Mouse (Mus musculus) neural tube, embryonic 12.5 days (tissue): ENCODE measurements around the gene Lta. TPM values are rescaled to one million over a fixed set of nuclear protein-coding genes. Genes with fewer than 3 reads are reported as not detected.

ENCODE experiments used
- ATAC-seq: fragments of 200-750 bp; cut with Nextera tagmentation; 2 replicates; pipeline ENCODE4 v1.8.0; 2017; ENCODE audit warnings: low read depth, mild to moderate bottlenecking, moderate TSS enrichment, moderate library complexity; ENCODE audit not compliant: low FRiP score
- H3K27ac ChIP-seq: fragments of 300-500 bp; sonication (generic); 2 replicates; pipeline ENCODE4 v1.5.1; 2016
- H3K27me3 ChIP-seq: fragments of 300-500 bp; sonication (generic); replicated peaks from 2 replicates; pipeline ENCODE4 v1.6.1; 2016; ENCODE audit warnings: mild to moderate bottlenecking
- H3K36me3 ChIP-seq: fragments of 300-500 bp; sonication (generic); 2 replicates; pipeline ENCODE4 v1.6.1; 2016; ENCODE audit warnings: mild to moderate bottlenecking
- H3K4me1 ChIP-seq: fragments of 300-500 bp; sonication (generic); 2 replicates; pipeline ENCODE4 v1.6.1; 2016
- H3K4me2 ChIP-seq: fragments of 300-500 bp; sonication (generic); replicated peaks from 2 replicates; pipeline ENCODE4 v1.6.1; 2016; ENCODE audit warnings: mild to moderate bottlenecking
- H3K4me3 ChIP-seq: fragments of 300-500 bp; sonication (generic); 2 replicates; pipeline ENCODE4 v1.5.1; 2016
- H3K9ac ChIP-seq: fragments of 300-500 bp; sonication (generic); 2 replicates; pipeline ENCODE4 v1.6.1; 2016; ENCODE audit warnings: mild to moderate bottlenecking
- H3K9me3 ChIP-seq: fragments of 300-500 bp; sonication (generic); 2 replicates; pipeline ENCODE4 v1.6.1; 2016; ENCODE audit warnings: mild to moderate bottlenecking
- WGBS: fragments of 180-500 bp; shearing (Covaris S2); methylation state at CpG from one replicate; pipeline ENCODE4 v1.1.7; 2016; 5-methylcytosine and 5-hydroxymethylcytosine counted together
- polyA plus RNA-seq: library from polyadenylated mRNA; unstranded; fragments of >200 nt; fragmentation: Nextera tagmentation; extraction: Ambion mirVana; gene quantifications from 2 replicates; pipeline ENCODE4 v1.2.1, GENCODE M21; 2016

Gene Lta
- polyA plus RNA-seq, 1 experiment from 2014 or later = not detected

DNA sequence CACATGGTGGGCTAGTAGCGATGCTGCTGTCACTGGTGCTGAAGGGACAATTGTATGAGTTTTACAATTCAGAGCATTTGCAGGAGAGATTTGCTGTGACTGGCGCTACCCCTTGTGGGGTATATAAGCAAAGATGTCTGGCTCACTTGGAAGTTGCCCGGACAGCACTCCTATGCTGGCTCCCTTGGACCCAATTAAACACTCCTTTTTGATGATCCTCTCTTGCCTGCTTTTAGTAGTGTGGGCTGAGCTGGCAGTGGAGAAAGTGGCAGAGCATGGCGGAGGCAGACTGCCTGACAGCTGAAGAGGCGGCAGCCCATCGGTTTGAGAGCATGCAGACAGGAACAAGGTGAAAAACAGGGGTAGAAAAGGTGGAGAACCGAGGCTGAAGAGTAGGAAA is 37.4 kb downstream of the Lta start:
- WGBS = 88% methylated on average over 7 of the region's 7 CpGs
- Histone ChIP-seq H3K36me3 (no peaks in the 10 kb centered on the region), H3K4me2 (no peak overlapping the region), H3K27ac (no peak overlapping the region), H3K9ac (no peak overlapping the region), H3K4me3 (no peak overlapping the region), H3K4me1 (peaks cover 16% of the 10 kb centered on the region), H3K27me3 (no peaks in the 10 kb centered on the region), H3K9me3 (no peaks in the 10 kb centered on the region)
- no peak for ATAC-seq

DNA sequence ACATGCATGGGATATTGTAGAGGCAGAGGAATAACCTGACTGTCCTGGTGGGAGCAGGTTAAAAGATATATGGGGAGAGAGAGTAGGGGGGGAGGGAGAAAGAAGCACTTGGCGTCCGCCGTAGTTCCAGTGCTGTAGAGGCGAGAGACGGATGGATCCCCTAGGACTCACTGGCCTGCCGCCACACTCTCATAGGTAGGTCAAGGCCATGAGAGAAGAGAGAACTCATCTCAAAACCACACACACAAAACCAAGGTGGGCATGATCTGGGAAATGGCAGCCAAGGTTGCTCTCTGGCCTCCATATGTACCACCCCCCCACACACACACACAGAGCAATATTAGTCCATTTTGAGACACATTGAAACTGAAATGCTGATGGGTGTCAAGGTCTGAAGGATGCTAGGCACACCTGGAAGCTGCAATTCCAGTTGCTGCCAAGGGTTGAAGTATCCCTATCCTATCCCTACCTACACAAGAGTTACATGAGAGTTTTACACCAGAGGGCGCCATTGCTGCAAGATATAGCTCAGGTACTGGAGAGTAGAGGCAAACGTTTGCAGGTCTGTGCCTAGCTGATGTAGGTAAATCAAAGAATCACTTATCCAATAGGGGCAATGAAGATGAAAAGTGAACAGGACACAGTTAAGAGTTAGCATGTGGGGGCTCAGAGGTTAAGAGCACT is 38.7 kb downstream of the Lta start:
- peaks cover 6% of the 10 kb centered on the region for H3K36me3 ChIP-seq
- H3K4me2 ChIP-seq = peak overlapping the region; percentile 92
- H3K27me3 ChIP-seq = no peaks in the 10 kb centered on the region
- no peak for ATAC-seq
- no peak overlapping the region for H3K4me3 ChIP-seq
- no peak overlapping the region for H3K27ac ChIP-seq
- peaks cover 29% of the 10 kb centered on the region for H3K4me1 ChIP-seq
- no peaks in the 10 kb centered on the region for H3K9me3 ChIP-seq
- H3K9ac ChIP-seq = no peak overlapping the region; the same call in 1 of the 2 replicates
- 64% methylated on average over 8 of the region's 8 CpGs for WGBS

DNA sequence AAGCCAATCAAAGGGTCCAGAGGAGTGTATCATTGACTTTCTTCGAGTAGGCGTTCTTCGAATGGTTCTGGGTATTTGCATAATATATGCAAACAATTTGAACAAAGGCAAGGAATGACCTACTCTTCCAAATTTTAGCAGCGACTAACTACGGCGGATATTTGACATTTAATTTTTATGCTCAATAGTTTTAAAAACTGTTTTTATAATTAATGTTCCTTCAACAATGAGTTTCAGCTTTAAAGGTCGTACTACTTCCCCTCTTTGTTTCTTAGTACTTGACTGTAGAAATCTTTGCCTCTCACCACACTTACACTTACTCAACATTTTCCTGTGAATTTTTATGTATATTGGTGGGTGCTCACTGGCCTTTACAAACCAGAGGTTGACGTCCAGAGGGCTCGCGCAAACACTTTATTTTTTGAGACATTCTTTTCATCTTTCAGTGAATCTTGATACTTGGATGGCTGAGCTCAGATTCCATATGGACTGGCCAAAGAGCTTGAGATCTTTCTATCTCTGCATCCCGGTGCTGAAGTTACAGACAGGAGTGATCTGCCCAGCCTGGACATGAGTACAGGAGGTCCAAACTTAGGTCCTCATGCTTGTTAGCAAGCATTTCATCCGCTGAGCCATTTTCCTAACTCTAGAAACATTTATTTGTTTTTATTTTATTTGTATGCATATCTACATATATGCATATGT is 39.5 kb downstream of the Lta start:
- Histone ChIP-seq H3K4me1 (peaks cover 30% of the 10 kb centered on the region), H3K27ac (peak overlapping the region; percentile 85), H3K4me3 (peak overlapping the region; percentile 99), H3K36me3 (peaks cover 15% of the 10 kb centered on the region), H3K4me2 (peak overlapping the region; percentile 92), H3K9ac (peak overlapping the region; percentile 52), H3K27me3 (no peaks in the 10 kb centered on the region), H3K9me3 (no peaks in the 10 kb centered on the region)
- ATAC-seq = peak; percentile 89
- WGBS = 23% methylated on average over 12 of the region's 12 CpGs

- peak within 1 kb of the TSS; percentile 100 for H3K9ac ChIP-seq
- no peaks in the 10 kb centered on the region for H3K9me3 ChIP-seq
- peak within 1 kb of the TSS; percentile 92 for H3K4me2 ChIP-seq
- H3K4me3 ChIP-seq = peak within 1 kb of the TSS; percentile 99
- no peaks in the 10 kb centered on the region for H3K27me3 ChIP-seq
- peaks cover 30% of the 10 kb centered on the region for H3K4me1 ChIP-seq
- peak within 1 kb of the TSS; percentile 89 for H3K27ac ChIP-seq
- peak; percentile 94 for ATAC-seq
- H3K36me3 ChIP-seq = peaks cover 23% of the 10 kb centered on the region
- under 1% methylated on average over 75 of the region's 89 CpGs for WGBS
Measured at GRCm38 (mm10) chr17:35164568-35165450, 40.3 kb downstream of the Lta start, which contains the start of gene Prrc2a. TSS of gene Prrc2a (minus strand) at chr17:35164897.

DNA sequence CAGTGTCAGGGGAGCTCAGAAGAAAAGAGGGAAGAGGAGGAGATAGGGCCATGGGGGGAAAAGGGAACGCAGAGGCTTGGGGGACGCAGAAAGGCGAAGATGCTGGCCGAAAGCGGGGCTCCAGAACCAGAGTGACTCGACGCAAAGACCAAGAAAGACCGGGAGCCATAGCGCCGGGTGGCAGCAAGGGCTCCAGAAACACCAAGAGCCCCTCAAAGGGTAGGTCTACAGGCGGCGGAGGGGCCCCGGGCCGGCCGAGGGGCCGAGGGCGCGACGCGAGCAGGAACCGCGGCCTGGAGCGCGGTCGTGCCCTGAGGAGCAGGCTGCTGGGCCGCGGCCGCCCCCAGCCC is 41.0 kb downstream of the Lta start:
- H3K27ac ChIP-seq = peak overlapping the region; percentile 89
- H3K4me2 ChIP-seq = peak overlapping the region; percentile 92
- no peaks in the 10 kb centered on the region for H3K9me3 ChIP-seq
- H3K9ac ChIP-seq = peak overlapping the region; percentile 100
- 0% methylated on average over 26 of the region's 28 CpGs for WGBS
- ATAC-seq = no peak
- peaks cover 29% of the 10 kb centered on the region for H3K36me3 ChIP-seq
- H3K4me3 ChIP-seq = peak overlapping the region; percentile 99
- H3K27me3 ChIP-seq = no peaks in the 10 kb centered on the region
- H3K4me1 ChIP-seq = peaks cover 30% of the 10 kb centered on the region

DNA sequence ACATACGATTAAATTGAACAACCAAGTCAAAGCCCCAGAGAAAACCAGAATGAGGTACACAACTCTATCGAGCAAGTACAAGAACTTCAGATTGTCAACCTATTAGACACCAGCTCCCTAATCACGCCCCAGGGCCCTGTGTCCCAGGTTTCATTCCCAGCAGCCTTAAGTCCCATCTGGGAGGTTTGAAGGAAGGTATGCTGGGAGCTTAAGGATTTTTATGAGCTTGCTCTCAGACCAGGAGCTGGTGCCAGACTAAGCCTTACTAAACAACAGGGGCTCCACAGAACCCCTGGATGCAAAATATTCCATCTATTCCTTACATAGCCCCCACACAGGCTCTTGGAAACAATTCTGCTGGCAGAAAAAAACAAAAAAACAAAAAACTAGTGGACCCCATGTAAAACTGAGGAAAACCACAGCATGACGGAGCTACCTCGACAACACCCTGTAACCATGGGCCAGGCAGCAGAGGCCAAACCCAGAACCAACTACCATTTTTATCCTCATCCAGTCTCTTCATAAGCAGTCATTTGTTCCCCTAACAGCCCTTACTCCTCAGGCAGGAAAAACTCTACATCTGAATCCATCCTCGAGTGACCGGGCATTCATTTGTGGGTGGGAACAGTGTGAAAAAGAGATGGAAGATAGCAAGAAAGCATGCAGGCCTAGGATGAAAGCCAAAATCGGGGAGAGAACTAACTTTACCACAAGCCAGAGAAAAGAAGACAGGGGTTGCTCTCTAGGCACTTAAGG is 41.6 kb downstream of the Lta start:
- Histone ChIP-seq H3K4me3 (peak overlapping the region; percentile 99), H3K4me2 (peak overlapping the region; percentile 92), H3K4me1 (peaks cover 30% of the 10 kb centered on the region), H3K9me3 (no peaks in the 10 kb centered on the region), H3K27ac (no peak overlapping the region; the same call in 1 of the 2 replicates), H3K36me3 (peaks cover 36% of the 10 kb centered on the region), H3K9ac (peak overlapping the region; percentile 100), H3K27me3 (no peaks in the 10 kb centered on the region)
- WGBS = 24% methylated on average over 8 of the region's 8 CpGs
- no peak for ATAC-seq

- ATAC-seq = no peak
- Histone ChIP-seq H3K4me2 (peak overlapping the region; percentile 92), H3K9ac (peak overlapping the region; percentile 100), H3K4me3 (peak overlapping the region; percentile 99), H3K27ac (no peak overlapping the region), H3K4me1 (peaks cover 30% of the 10 kb centered on the region), H3K27me3 (no peaks in the 10 kb centered on the region), H3K36me3 (peaks cover 44% of the 10 kb centered on the region), H3K9me3 (no peaks in the 10 kb centered on the region)
- 69% methylated on average over 12 of the region's 12 CpGs for WGBS
Measured at GRCm38 (mm10) chr17:35162730-35163129, 42.4 kb downstream of the Lta start.

- H3K4me2 ChIP-seq = peak overlapping the region; percentile 92
- ATAC-seq = no peak
- no peaks in the 10 kb centered on the region for H3K9me3 ChIP-seq
- H3K27ac ChIP-seq = no peak overlapping the region
- peak overlapping the region; percentile 100; the same call in 1 of the 2 replicates for H3K9ac ChIP-seq
- H3K36me3 ChIP-seq = peaks cover 50% of the 10 kb centered on the region
- 84% methylated on average over 14 of the region's 14 CpGs for WGBS
- peaks cover 30% of the 10 kb centered on the region for H3K4me1 ChIP-seq
- no peaks in the 10 kb centered on the region for H3K27me3 ChIP-seq
- peak overlapping the region; percentile 99 for H3K4me3 ChIP-seq
Measured at GRCm38 (mm10) chr17:35162121-35162520, 43.0 kb downstream of the Lta start.

GRCm38 (mm10) chr17:35161421-35161820 is 43.7 kb downstream of the Lta start:
- peaks cover 57% of the 10 kb centered on the region for H3K36me3 ChIP-seq
- no peaks in the 10 kb centered on the region for H3K27me3 ChIP-seq
- peaks cover 29% of the 10 kb centered on the region for H3K4me1 ChIP-seq
- no peak overlapping the region for H3K27ac ChIP-seq
- H3K9ac ChIP-seq = 0 out of 2 replicates have a peak overlapping the region, but pooled peaks have one; percentile 100
- 83% methylated on average over 11 of the region's 11 CpGs for WGBS
- no peak for ATAC-seq
- no peak overlapping the region for H3K4me3 ChIP-seq
- H3K4me2 ChIP-seq = peak overlapping the region; percentile 92; the same call in 1 of the 2 replicates
- no peaks in the 10 kb centered on the region for H3K9me3 ChIP-seq

DNA sequence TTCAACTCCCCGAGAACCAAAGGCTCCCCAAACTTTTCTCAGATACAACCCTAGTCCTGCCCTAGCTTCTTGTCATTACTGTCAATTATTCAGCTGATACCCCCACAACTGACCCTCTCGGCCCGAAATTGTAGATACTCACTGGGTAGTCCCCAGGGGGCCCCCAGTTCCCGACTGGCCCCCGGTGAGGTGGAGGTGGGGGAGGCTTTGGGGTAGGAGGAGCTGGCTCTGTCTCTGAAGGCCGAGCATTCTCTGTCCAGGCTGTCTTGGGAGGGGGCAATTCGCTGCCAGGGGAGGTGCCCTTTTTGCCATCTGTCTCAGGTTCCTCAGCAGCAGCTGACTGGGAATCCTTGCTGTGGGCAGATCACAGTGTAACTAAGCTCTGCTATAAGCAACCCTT is 45.5 kb downstream of the Lta start:
- H3K4me2 ChIP-seq = no peak overlapping the region
- no peaks in the 10 kb centered on the region for H3K27me3 ChIP-seq
- H3K9me3 ChIP-seq = no peaks in the 10 kb centered on the region
- peaks cover 21% of the 10 kb centered on the region for H3K4me1 ChIP-seq
- H3K9ac ChIP-seq = no peak overlapping the region
- H3K27ac ChIP-seq = no peak overlapping the region
- H3K4me3 ChIP-seq = no peak overlapping the region
- no peak for ATAC-seq
- peaks cover 75% of the 10 kb centered on the region for H3K36me3 ChIP-seq
- 88% methylated on average over 7 of the region's 7 CpGs for WGBS

GRCm38 (mm10) chr17:35158850-35159593 is 46.1 kb downstream of the Lta start:
- Histone ChIP-seq H3K4me1 (peaks cover 21% of the 10 kb centered on the region), H3K27ac (no peak overlapping the region), H3K9me3 (no peaks in the 10 kb centered on the region), H3K9ac (no peak overlapping the region), H3K36me3 (peaks cover 81% of the 10 kb centered on the region), H3K4me2 (no peak overlapping the region), H3K27me3 (no peaks in the 10 kb centered on the region), H3K4me3 (no peak overlapping the region)
- no peak for ATAC-seq
- 95% methylated on average over 16 of the region's 16 CpGs for WGBS
